Mouse (Mus musculus) urinary bladder, postnatal 14 days (tissue): Measurements from ENCODE around the gene Ttpal.

ENCODE experiments used
- DNase-seq: peaks from one replicate; pipeline ENCODE4 v3.0.0; 2021; ENCODE audit warnings: low spot score

Gene Ttpal

DNA sequence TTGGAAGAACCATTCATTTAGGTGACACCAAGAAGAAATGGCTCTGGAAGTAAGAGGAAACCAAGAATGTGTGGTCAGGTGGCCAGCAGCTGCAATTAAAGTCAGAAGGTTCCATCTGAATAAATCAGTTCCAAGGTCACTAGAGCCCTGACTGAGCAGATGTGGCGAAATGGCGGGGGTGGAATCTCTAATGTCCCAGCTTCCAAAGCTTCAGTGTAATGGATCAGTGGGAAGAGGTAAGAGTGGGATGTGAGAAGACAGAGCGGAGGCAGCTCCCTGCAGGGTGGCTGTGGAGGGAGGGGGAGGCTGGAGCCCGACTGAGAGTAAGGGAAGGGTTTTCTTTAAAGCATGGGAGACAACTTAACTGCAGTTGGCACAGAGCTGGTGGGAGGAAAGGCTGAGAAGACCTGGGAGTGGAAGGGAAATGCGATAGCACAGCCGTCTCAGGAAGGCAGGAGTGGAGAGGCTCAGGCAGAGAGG, 59.3 kb downstream of the Ttpal start:
- no peak for DNase-seq

DNA sequence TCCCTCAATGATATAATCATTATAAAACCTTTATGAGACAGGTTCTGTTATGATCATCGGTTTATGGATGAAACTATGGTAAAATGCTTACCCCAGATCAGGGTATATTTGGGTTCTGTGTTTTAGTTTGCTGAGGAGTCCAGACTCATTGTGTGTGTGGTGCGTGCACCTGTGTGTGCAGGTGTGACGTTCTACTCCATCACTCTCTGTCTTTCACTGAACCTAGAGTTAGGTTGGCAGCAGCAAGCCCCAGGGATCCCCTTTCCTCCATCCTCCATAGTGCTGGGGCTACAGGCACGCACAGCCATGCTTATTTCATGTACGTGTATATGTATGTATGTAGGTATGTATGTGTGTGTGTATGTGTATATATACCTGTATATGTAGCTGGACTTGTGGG, 60.0 kb downstream of the Ttpal start:
- no peak for DNase-seq

DNA sequence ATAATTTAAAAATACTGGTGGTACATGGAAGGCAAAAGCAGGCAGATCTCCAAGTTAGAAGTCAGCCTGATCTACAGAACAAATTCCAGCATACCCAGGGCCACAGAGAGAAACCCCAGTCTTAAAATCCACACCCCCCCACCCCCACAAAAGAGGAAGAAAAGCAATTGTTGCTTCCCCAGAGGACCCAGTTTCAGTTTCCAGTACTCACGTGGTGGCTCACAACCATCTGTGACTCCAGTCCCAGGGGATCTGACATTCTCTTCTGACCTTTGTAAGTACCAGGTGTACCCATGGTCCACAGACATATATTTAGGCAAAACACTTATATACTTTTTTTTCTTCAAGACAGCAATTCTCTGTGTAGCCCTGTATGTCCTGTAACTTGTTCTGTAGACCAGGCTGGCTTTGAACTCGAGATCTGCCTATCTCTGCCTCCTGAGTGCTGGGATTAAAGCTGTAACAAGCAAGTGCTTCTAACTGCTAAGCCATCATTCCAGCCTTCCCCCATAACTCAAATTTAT, 60.6 kb downstream of the Ttpal start:
- no peak for DNase-seq

DNA sequence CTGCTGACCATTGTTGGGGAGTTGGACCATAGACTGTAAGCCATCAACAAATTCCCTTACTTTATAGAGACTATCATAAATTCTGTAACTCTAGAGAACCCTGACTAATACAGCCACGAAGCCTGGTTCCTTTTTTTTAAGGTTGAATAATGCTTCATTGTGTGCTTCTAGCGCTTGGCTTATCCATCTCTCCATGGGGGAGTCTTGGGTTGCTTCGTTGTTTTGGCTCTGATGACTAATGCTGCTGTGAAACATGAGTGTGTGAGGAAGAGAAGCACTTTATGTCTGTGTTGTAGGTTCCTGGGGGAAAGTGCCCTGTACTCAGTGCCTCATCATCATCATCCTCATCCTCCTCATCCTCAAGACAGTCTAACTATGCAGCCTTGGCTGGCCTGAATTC, 61.8 kb downstream of the Ttpal start:
- DNase-seq: no peak

DNA sequence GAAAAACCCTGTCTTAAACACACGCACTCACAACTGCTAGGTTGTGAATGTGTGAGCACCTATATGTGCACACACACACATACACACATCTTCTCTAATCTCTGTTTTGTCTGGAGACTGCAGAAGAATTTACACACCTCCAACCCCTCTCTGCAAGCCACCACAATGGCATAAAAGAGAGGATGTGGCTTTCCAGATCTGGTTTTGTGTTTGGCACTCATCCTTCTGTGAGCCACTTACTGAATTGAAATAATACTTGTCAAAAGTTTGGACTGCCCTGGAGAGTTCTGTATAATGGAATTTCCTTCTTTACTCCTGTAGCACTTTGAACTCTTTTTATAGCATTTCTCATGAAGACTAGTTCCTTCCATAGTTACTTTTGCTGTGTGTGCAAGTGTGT, 64.9 kb downstream of the Ttpal start:
- no peak for DNase-seq
